Mouse (Mus musculus) MEL (cell line): ENCODE data around the gene Rcsd1. TPM values are rescaled to one million over a fixed set of nuclear protein-coding genes. Genes with fewer than 3 reads are reported as not detected.
"Not testable (repeated sequence)": the region's sequence is repeated elsewhere in the genome, so short reads cannot be mapped to it uniquely, and the experiment has no call there.

Experiments used
- DNase-seq: peaks from one replicate; pipeline ENCODE4 v3.0.0; 2011; ENCODE audit warnings: low read depth, low spot score
- H3K27ac ChIP-seq: 2 replicates; pipeline ENCODE4 v1.5.1; 2012; ENCODE audit warnings: low read depth, mild to moderate bottlenecking, control low read depth, low read length, moderate library complexity; ENCODE audit not compliant: control insufficient read depth
- H3K27me3 ChIP-seq, 2 experiments: fragments of 150-350 bp in 1 of 2; sonication (generic) in 1 of 2; 2 replicates each; pipeline ENCODE4 v1.6.1; 2012; ENCODE audit warnings: low read length in 2 of 2, mild to moderate bottlenecking in 2 of 2, improper control_type of control experiment in 1 of 2, moderate library complexity in 1 of 2; ENCODE audit not compliant: insufficient read depth in 2 of 2, control insufficient read depth in 1 of 2
- H3K36me3 ChIP-seq, 2 experiments: 2 replicates each; pipeline ENCODE4 v1.6.1; 2012 to 2014; ENCODE audit warnings: low read length in 2 of 2, improper control_type of control experiment in 1 of 2, inconsistent platforms in 1 of 2, mild to moderate bottlenecking in 1 of 2; ENCODE audit not compliant: insufficient read depth in 2 of 2, control insufficient read depth in 1 of 2
- H3K4me1 ChIP-seq, 2 experiments: fragments of 150-350 bp in 1 of 2; sonication (generic) in 1 of 2; 2 replicates each; pipeline ENCODE4 v1.6.1; 2012; ENCODE audit warnings: low read length in 2 of 2, improper control_type of control experiment in 1 of 2, mild to moderate bottlenecking in 1 of 2; ENCODE audit not compliant: insufficient read depth in 2 of 2, control insufficient read depth in 1 of 2
- H3K4me3 ChIP-seq, 2 experiments: fragments of 150-350 bp in 1 of 2; sonication (generic) in 1 of 2; 2 replicates each; pipeline ENCODE4 v1.5.1; 2012; ENCODE audit warnings: low read depth in 2 of 2, low read length in 2 of 2, mild to moderate bottlenecking in 2 of 2, moderate library complexity in 2 of 2, control low read depth in 1 of 2, improper control_type of control experiment in 1 of 2; ENCODE audit not compliant: control insufficient read depth in 1 of 2, insufficient read depth in 1 of 2
- H3K79me2 ChIP-seq: 2 replicates; pipeline ENCODE4 v1.6.1; 2012; ENCODE audit warnings: mild to moderate bottlenecking, low read length, moderate library complexity; ENCODE audit not compliant: control insufficient read depth, poor library complexity, insufficient read depth
- H3K9ac ChIP-seq: 2 replicates; pipeline ENCODE4 v1.6.1; 2012; ENCODE audit warnings: low read depth, mild to moderate bottlenecking, control low read depth, low read length, moderate library complexity; ENCODE audit not compliant: control insufficient read depth, poor library complexity, severe bottlenecking
- H3K9me3 ChIP-seq: fragments of 150-350 bp; sonication (generic); replicated peaks from 2 replicates; pipeline ENCODE4 v1.6.1; 2012; ENCODE audit warnings: mild to moderate bottlenecking, low read length, improper control_type of control experiment, moderate library complexity; ENCODE audit not compliant: insufficient read depth
- BHLHE40 ChIP-seq: IDR thresholded peaks from 2 replicates; pipeline ENCODE4 v1.6.1; 2012; ENCODE audit warnings: low read depth, mild to moderate bottlenecking, inconsistent platforms, low read length, improper control_type of control experiment, borderline replicate concordance
- CHD1 ChIP-seq: IDR thresholded peaks from 2 replicates; pipeline ENCODE4 v1.6.1; 2012; ENCODE audit warnings: low read depth, mild to moderate bottlenecking, inconsistent platforms, low read length, improper control_type of control experiment
- CTCF ChIP-seq, 3 experiments: IDR thresholded peaks in 2 of 3; conservative IDR thresholded peaks in 1 of 3; 2 replicates each; pipeline ENCODE4 v1.5.1; 2011 to 2012; ENCODE audit warnings: low read length in 3 of 3, low read depth in 2 of 3, mild to moderate bottlenecking in 2 of 3, improper control_type of control experiment in 1 of 3, inconsistent platforms in 1 of 3, mixed read lengths in 1 of 3, moderate library complexity in 1 of 3; ENCODE audit not compliant: control insufficient read depth in 1 of 3, insufficient read depth in 1 of 3, poor library complexity in 1 of 3, severe bottlenecking in 1 of 3
- E2F4 ChIP-seq: IDR thresholded peaks from 2 replicates; pipeline ENCODE4 v1.6.1; 2011; ENCODE audit warnings: low read depth, low read length, improper control_type of control experiment, borderline replicate concordance
- ELF1 ChIP-seq: IDR thresholded peaks from 2 replicates; pipeline ENCODE4 v1.6.1; 2014; ENCODE audit warnings: low read depth, mild to moderate bottlenecking, inconsistent platforms, low read length, improper control_type of control experiment, moderate library complexity
- HCFC1 ChIP-seq: IDR thresholded peaks from 2 replicates; pipeline ENCODE4 v1.6.1; 2012; ENCODE audit warnings: low read depth, mild to moderate bottlenecking, inconsistent platforms, low read length, improper control_type of control experiment, moderate library complexity
- KAT2A ChIP-seq: conservative IDR thresholded peaks from 2 replicates; pipeline ENCODE4 v1.6.1; 2012; ENCODE audit warnings: low read depth, low read length, improper control_type of control experiment, inconsistent platforms
- MAFK ChIP-seq: IDR thresholded peaks from 2 replicates; pipeline ENCODE4 v1.6.1; 2011; ENCODE audit warnings: low read depth, mild to moderate bottlenecking, low read length, improper control_type of control experiment, borderline replicate concordance
- MAX ChIP-seq: IDR thresholded peaks from 2 replicates; pipeline ENCODE4 v1.6.1; 2011; ENCODE audit warnings: low read length, improper control_type of control experiment
- MAZ ChIP-seq: IDR thresholded peaks from 2 replicates; pipeline ENCODE4 v1.6.1; 2012; ENCODE audit warnings: low read depth, mild to moderate bottlenecking, inconsistent platforms, low read length, improper control_type of control experiment
- MXI1 ChIP-seq: IDR thresholded peaks from 2 replicates; pipeline ENCODE4 v1.6.1; 2011; ENCODE audit warnings: mild to moderate bottlenecking, low read depth, low read length, improper control_type of control experiment
- NELFE ChIP-seq: IDR thresholded peaks from 2 replicates; pipeline ENCODE4 v1.6.1; 2011; ENCODE audit warnings: low read depth, low read length, improper control_type of control experiment
- NRF1 ChIP-seq: IDR thresholded peaks from 2 replicates; pipeline ENCODE4 v1.6.1; 2014; ENCODE audit warnings: low read depth, mild to moderate bottlenecking, inconsistent platforms, low read length, improper control_type of control experiment, moderate library complexity; ENCODE audit not compliant: poor library complexity, insufficient read depth, severe bottlenecking
- POLR2A ChIP-seq, 2 experiments: IDR thresholded peaks; 2 replicates each; pipeline ENCODE4 v1.6.1; 2011 to 2012; ENCODE audit warnings: low read length in 2 of 2, mild to moderate bottlenecking in 2 of 2, control low read depth in 1 of 2, improper control_type of control experiment in 1 of 2, low read depth in 1 of 2, moderate library complexity in 1 of 2; ENCODE audit not compliant: control insufficient read depth in 1 of 2, insufficient read depth in 1 of 2, poor library complexity in 1 of 2
- POLR2AphosphoS2 ChIP-seq: IDR thresholded peaks from 2 replicates; pipeline ENCODE4 v1.6.1; 2011; ENCODE audit warnings: low read length, improper control_type of control experiment
- POLR2AphosphoS5 ChIP-seq: IDR thresholded peaks from 2 replicates; pipeline ENCODE4 v1.6.1; 2012; ENCODE audit warnings: low read depth, borderline replicate concordance, mild to moderate bottlenecking, inconsistent platforms, low read length, moderate library complexity, mixed read lengths
- RAD21 ChIP-seq: IDR thresholded peaks from 2 replicates; pipeline ENCODE4 v1.6.1; 2011; ENCODE audit warnings: mild to moderate bottlenecking, low read depth, low read length, improper control_type of control experiment
- RCOR1 ChIP-seq: IDR thresholded peaks from 2 replicates; pipeline ENCODE4 v1.6.1; 2012; ENCODE audit warnings: low read depth, mild to moderate bottlenecking, inconsistent platforms, low read length, improper control_type of control experiment
- SMC3 ChIP-seq: IDR thresholded peaks from 2 replicates; pipeline ENCODE4 v1.6.1; 2011; ENCODE audit warnings: low read depth, low read length, improper control_type of control experiment
- TCF12 ChIP-seq: IDR thresholded peaks from 2 replicates; pipeline ENCODE4 v1.6.1; 2014; ENCODE audit warnings: low read depth, mild to moderate bottlenecking, inconsistent platforms, low read length, improper control_type of control experiment, moderate library complexity
- ZC3H11A ChIP-seq: IDR thresholded peaks from 2 replicates; pipeline ENCODE4 v1.6.1; 2012; ENCODE audit warnings: low read depth, mild to moderate bottlenecking, inconsistent platforms, low read length, improper control_type of control experiment
- ZKSCAN1 ChIP-seq: IDR thresholded peaks from 2 replicates; pipeline ENCODE4 v1.6.1; 2012; ENCODE audit warnings: low read depth, mild to moderate bottlenecking, inconsistent platforms, low read length, improper control_type of control experiment, moderate library complexity
- ZMIZ1 ChIP-seq: IDR thresholded peaks from 2 replicates; pipeline ENCODE4 v1.6.1; 2012; ENCODE audit warnings: low read depth, mild to moderate bottlenecking, inconsistent platforms, low read length, improper control_type of control experiment, moderate library complexity
- ZNF384 ChIP-seq: IDR thresholded peaks from 2 replicates; pipeline ENCODE4 v1.6.1; 2012; ENCODE audit warnings: low read depth, mild to moderate bottlenecking, inconsistent platforms, low read length, improper control_type of control experiment
- polyA plus RNA-seq, 2 experiments: library from polyadenylated mRNA; stranded (reverse) in 1 of 2; unstranded in 1 of 2; fragments of >175 nt in 1 of 2; fragments of >200 nt in 1 of 2; gene quantifications; 2 replicates each; pipeline versions ENCODE4 v1.2.1 to v1.2.4; 2012; ENCODE audit warnings: low replicate concordance in 2 of 2, low read depth in 1 of 2; ENCODE audit not compliant: insufficient read length in 2 of 2, insufficient read depth in 1 of 2, missing spikeins in 1 of 2
- total RNA-seq: library from RNA; depleted of rRNA; stranded (reverse); fragments of 300-350 nt; gene quantifications from 2 replicates; pipeline ENCODE4 v1.2.3, GENCODE M21; 2012

Gene Rcsd1
- total and polyA plus RNA-seq, 3 experiments: 19.0 to 38.0 TPM; not detected in 1

- no peaks in the 10 kb centered on the region for H3K27me3 ChIP-seq
- H3K36me3 ChIP-seq: peaks cover 0 to 2% of the 10 kb centered on the region in 2 experiments; a peak in 2 of 4 replicates
- H3K9ac ChIP-seq: no peak overlapping the region
- no peak overlapping the region for H3K27ac ChIP-seq
- H3K79me2 ChIP-seq: peaks cover 7% of the 10 kb centered on the region; the same call in 1 of the 2 replicates
- DNase-seq: no peak
- H3K9me3 ChIP-seq: no peaks in the 10 kb centered on the region
- TF ChIP-seq RCOR1: no peak
- no peak for TF ChIP-seq MAZ
- no peak for TF ChIP-seq KAT2A
- TF ChIP-seq ZKSCAN1: no peak
- no peak for TF ChIP-seq E2F4
- no peak for TF ChIP-seq ZNF384
- no peak for TF ChIP-seq POLR2AphosphoS2
- no peak for TF ChIP-seq MXI1
- no peak for TF ChIP-seq ELF1
- TF ChIP-seq NELFE: no peak
- no peak for TF ChIP-seq POLR2AphosphoS5
- no peak for TF ChIP-seq NRF1
- no peak for TF ChIP-seq ZC3H11A
- no peak for TF ChIP-seq MAX
- no peak for TF ChIP-seq POLR2A (IDR thresholded peaks at IDR 0.05; ENCODE audit: control insufficient read depth in 1 of 2, insufficient read depth in 1 of 2, low read depth in 1 of 2, low read length in 2 of 2, poor library complexity in 1 of 2)
- TF ChIP-seq CHD1: no peak
- no peak for TF ChIP-seq MAFK
- no peak for TF ChIP-seq BHLHE40
- H3K4me3 ChIP-seq: no peak overlapping the region
- no peaks in the 10 kb centered on the region for H3K4me1 ChIP-seq
Observed at GRCm38 (mm10) chr1:165682056-165682853, 27.3 kb downstream of the Rcsd1 start.

- no peaks in the 10 kb centered on the region for H3K9me3 ChIP-seq
- peaks cover 7% of the 10 kb centered on the region; the same call in 1 of the 2 replicates for H3K79me2 ChIP-seq
- H3K27ac ChIP-seq: no peak overlapping the region
- no peak overlapping the region for H3K4me3 ChIP-seq
- H3K9ac ChIP-seq: no peak overlapping the region
- no peaks in the 10 kb centered on the region for H3K27me3 ChIP-seq
- no peaks in the 10 kb centered on the region for H3K4me1 ChIP-seq
- H3K36me3 ChIP-seq: no peaks in the 10 kb centered on the region; a peak in 1 of 4 replicates
- no peak for DNase-seq
- TF ChIP-seq RAD21: peak; percentile 17; the same call in 1 of the 2 replicates
- no peak for TF ChIP-seq TCF12
- TF ChIP-seq HCFC1: no peak
- peak; percentile 16 for TF ChIP-seq SMC3
- TF ChIP-seq ZMIZ1: no peak
- peak in 1 of 3 experiments; percentile 25; a peak in 2 of 6 replicates for TF ChIP-seq CTCF (IDR thresholded peaks at IDR 0.05 in 2 of 3, conservative IDR thresholded peaks at IDR 0.05 in 1 of 3; ENCODE audit: control insufficient read depth in 1 of 3, insufficient read depth in 1 of 3, low read depth in 2 of 3, low read length in 3 of 3, poor library complexity in 1 of 3, severe bottlenecking in 1 of 3)
Observed at GRCm38 (mm10) chr1:165681045-165681794, 28.3 kb downstream of the Rcsd1 start.

GRCm38 (mm10) chr1:165680086-165680485 is 29.5 kb downstream of the Rcsd1 start:
- H3K79me2 ChIP-seq, H3K9ac ChIP-seq, H3K27ac ChIP-seq, H3K4me3 ChIP-seq, H3K27me3 ChIP-seq, H3K9me3 ChIP-seq, DNase-seq, H3K4me1 ChIP-seq, H3K36me3 ChIP-seq: not testable (repeated sequence)
